Mouse (Mus musculus): ENCODE data around the gene 4833439L19Rik.

The 4833439L19Rik gene

GRCm38 (mm10) chr13:54505920-54506319 is 59.3 kb downstream of the 4833439L19Rik start:
- no peak for DNase-seq

GRCm38 (mm10) chr13:54504611-54505260 is 60.5 kb downstream of the 4833439L19Rik start:
- DNase-seq: no peak

GRCm38 (mm10) chr13:54503604-54504521 is 61.4 kb downstream of the 4833439L19Rik start, which contains the start of gene Simc1:
Simc1 (plus strand) TSS chr13:54503779.
- peak; percentile 63 for DNase-seq

GRCm38 (mm10) chr13:54503278-54503603 is 62.0 kb downstream of the 4833439L19Rik start:
- no peak for DNase-seq

- DNase-seq: no peak
These were observed 63.1 kb downstream of the 4833439L19Rik start for GRCm38 (mm10) chr13:54501957-54502690.

- DNase-seq: no peak
These were observed 63.9 kb downstream of the 4833439L19Rik start for GRCm38 (mm10) chr13:54501352-54501751.

All from cerebellum, adult 8-10 months (tissue).